Mouse (Mus musculus) adrenal gland, postnatal 25 days (tissue): ENCODE data around the gene Igf1r. TPM values are rescaled to one million over a fixed set of nuclear protein-coding genes. Genes with fewer than 3 reads are reported as not detected.
A peak's percentile ranks its signal among the peaks of the same experiment; 100 is the strongest.

Experiments
- DNase-seq: peaks from one replicate; pipeline ENCODE4 v3.0.0; 2021; ENCODE audit warnings: mixed read lengths
- total RNA-seq: library from RNA; stranded (reverse); gene quantifications from 2 replicates; pipeline ENCODE4 v1.2.3, GENCODE M21; 2021

Igf1r gene
- total RNA-seq, 1 experiment from 2014 or later, result 102 TPM

- no peak for DNase-seq
These were observed 275.9 kb downstream of the Igf1r start for GRCm38 (mm10) chr7:68228491-68228890.

GRCm38 (mm10) chr7:68230831-68231230 is 278.2 kb downstream of the Igf1r start:
- no peak for DNase-seq

GRCm38 (mm10) chr7:68232521-68232920 is 279.9 kb downstream of the Igf1r start:
- no peak for DNase-seq

GRCm38 (mm10) chr7:68233619-68234223 is 281.1 kb downstream of the Igf1r start:
- DNase-seq, result peak; percentile 20

GRCm38 (mm10) chr7:68236817-68237216 is 284.2 kb downstream of the Igf1r start:
- no peak for DNase-seq

GRCm38 (mm10) chr7:68239220-68239827 is 286.7 kb downstream of the Igf1r start:
- no peak for DNase-seq

GRCm38 (mm10) chr7:68241205-68241604 is 288.6 kb downstream of the Igf1r start:
- no peak for DNase-seq

GRCm38 (mm10) chr7:68245681-68246080 is 293.1 kb downstream of the Igf1r start:
- no peak for DNase-seq

- DNase-seq, result no peak
These were observed 293.6 kb downstream of the Igf1r start for GRCm38 (mm10) chr7:68246249-68246648.

GRCm38 (mm10) chr7:68250411-68250810 is 297.8 kb downstream of the Igf1r start:
- no peak for DNase-seq

GRCm38 (mm10) chr7:68250902-68251301 is 298.3 kb downstream of the Igf1r start:
- no peak for DNase-seq

- DNase-seq, result no peak
These were observed 305.1 kb downstream of the Igf1r start for GRCm38 (mm10) chr7:68257767-68258166.

GRCm38 (mm10) chr7:68258326-68259150 is 305.9 kb downstream of the Igf1r start:
- no peak for DNase-seq

GRCm38 (mm10) chr7:68259523-68260081 is 307.0 kb downstream of the Igf1r start:
- no peak for DNase-seq

GRCm38 (mm10) chr7:68262612-68263200 is 310.1 kb downstream of the Igf1r start:
- no peak for DNase-seq

GRCm38 (mm10) chr7:68263346-68264027 is 310.9 kb downstream of the Igf1r start:
- DNase-seq, result no peak

- peak; percentile 33 for DNase-seq
These were observed 311.4 kb downstream of the Igf1r start, which contains the start of gene Pgpep1l for GRCm38 (mm10) chr7:68264028-68264453. Pgpep1l (minus strand) TSS chr7:68264233.

- DNase-seq, result peak; percentile 12
These were observed 311.9 kb downstream of the Igf1r start for GRCm38 (mm10) chr7:68264531-68264930.

- no peak for DNase-seq
These were observed 312.8 kb downstream of the Igf1r start for GRCm38 (mm10) chr7:68265391-68265790.

- DNase-seq, result no peak
These were observed 314.1 kb downstream of the Igf1r start for GRCm38 (mm10) chr7:68266691-68267090.

GRCm38 (mm10) chr7:68270551-68270950 is 317.9 kb downstream of the Igf1r start:
- no peak for DNase-seq

GRCm38 (mm10) chr7:68271816-68272215 is 319.2 kb downstream of the Igf1r start:
- no peak for DNase-seq
